Mouse (Mus musculus): ENCODE measurements around the gene Tcf19.

DNA sequence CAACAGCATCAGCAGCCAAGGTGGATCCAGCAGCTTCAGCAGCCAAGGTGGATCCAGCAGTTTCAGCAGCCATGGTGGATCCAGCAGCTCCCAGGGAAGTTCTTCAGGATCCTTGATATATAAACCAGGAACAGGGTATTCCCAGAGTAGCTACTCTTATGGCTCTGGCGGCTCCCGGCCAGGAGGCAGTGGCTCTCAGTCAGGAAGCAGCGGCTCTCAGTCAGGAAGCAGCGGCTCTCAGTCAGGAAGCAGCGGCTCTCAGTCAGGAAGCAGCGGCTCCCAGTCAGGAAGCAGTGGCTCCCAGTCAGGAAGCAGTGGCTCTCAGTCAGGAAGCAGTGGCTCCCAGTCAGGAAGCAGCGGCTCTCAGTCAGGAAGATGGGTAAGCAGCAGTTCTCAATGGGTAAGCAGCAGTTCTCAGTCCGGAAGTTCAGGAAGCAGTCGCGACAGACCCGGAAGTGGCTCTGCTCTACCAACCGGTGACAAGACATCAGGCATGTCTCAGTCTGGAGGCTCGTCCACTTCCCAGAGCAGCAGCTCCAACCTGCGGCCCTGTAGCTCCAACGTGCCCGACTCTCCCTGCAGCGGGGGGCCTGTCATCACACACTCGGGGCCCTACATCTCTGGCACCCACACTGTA is 38.3 kb upstream of the Tcf19 start:
- TF ChIP-seq EP300 (IDR thresholded peaks at IDR 0.05) (no peak), CTCF (IDR thresholded peaks at IDR 0.05) (no peak)
